Mouse (Mus musculus): ENCODE data around the gene Notch1. TPM values are rescaled to one million over a fixed set of nuclear protein-coding genes. Genes with fewer than 3 reads are reported as not detected.

Gene Notch1
- polyA plus RNA-seq, 1 experiment from 2014 or later = 11.8 TPM

DNA sequence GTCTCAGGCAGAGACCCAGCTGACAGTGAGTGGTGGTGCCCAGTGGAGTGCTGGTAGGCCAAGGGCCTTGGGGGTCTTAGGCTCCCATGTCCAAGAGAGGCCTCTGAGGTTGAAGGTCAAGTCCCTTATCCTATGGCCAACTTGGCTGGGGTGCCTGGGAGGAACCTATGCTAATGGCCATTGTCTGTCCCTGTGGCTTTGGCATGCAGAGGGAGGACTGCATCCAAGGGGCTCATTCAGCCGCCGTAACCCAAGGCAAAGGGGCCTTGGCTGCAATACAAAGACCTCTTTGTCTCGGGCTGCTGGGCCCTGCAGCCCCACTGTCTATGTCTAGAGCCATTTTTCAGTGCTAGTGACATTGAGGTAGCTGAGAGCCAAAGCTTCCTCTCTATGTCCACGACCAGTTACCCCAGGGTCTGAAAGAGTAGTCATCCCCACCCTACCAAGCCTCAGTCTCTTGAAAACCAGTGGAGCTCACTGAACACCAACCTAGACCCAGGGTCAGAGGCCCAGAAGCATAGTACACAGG, 19.1 kb upstream of the Notch1 start:
- TF ChIP-seq CTCF (IDR thresholded peaks at IDR 0.05) (no peak), EP300 (IDR thresholded peaks at IDR 0.05) (no peak)
- no peaks in the 10 kb centered on the region for H3K9me3 ChIP-seq (ENCODE audit: low read length)

DNA sequence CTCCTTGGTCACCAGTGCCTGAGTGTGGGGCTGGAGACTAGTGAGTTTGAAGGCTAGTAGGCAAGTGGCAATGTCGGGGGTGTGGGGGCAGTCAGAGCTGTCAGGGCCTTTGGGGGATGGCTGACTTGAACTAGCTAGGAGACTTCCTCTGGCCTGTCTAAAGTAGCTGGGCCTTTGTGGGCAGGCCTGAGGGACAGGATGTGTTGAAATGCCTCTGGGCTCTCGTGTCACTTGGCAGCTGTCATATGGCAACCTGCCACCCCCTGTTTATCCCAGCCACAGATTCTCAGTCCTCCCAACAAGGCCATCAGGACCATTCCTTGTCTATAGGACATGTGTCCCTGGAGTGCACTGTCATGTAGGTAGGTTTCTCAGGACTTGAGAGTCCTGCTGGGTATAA, 18.2 kb upstream of the Notch1 start:
- no peak overlapping the region for H3K4me3 ChIP-seq (ENCODE audit: low read depth, low read length)
- WGBS = 28% methylated on average over 2 of the region's 2 CpGs
- TF ChIP-seq EP300 (IDR thresholded peaks at IDR 0.05) (no peak), CTCF (IDR thresholded peaks at IDR 0.05) (no peak)
- no peaks in the 10 kb centered on the region for H3K36me3 ChIP-seq (ENCODE audit: insufficient read depth, low read length)
- DNase-seq (ENCODE audit: low spot score) (peak; percentile 89), ATAC-seq (peak; percentile 93)
- peak overlapping the region; percentile 54 for H3K27ac ChIP-seq (ENCODE audit: low read length)
- H3K9ac ChIP-seq (replicated peaks; ENCODE audit: low read depth) = no peak overlapping the region
- no peaks in the 10 kb centered on the region for H3K27me3 ChIP-seq (replicated peaks; ENCODE audit: insufficient read depth, low read length)
- H3K9me3 ChIP-seq (ENCODE audit: low read length) = no peaks in the 10 kb centered on the region
- H3K4me2 ChIP-seq (replicated peaks; ENCODE audit: low read depth, low read length) = no peak overlapping the region
- H3K4me1 ChIP-seq (ENCODE audit: insufficient read depth, low read depth, low read length) = peaks cover 3% of the 10 kb centered on the region; the same call in 1 of the 2 replicates

More for the DNA sequence above, 19.1 kb upstream of the Notch1 start:
- Histone ChIP-seq H3K36me3 (ENCODE audit: insufficient read depth, low read length) (no peaks in the 10 kb centered on the region), H3K9ac (replicated peaks; ENCODE audit: low read depth) (no peak overlapping the region), H3K4me3 (ENCODE audit: low read depth, low read length) (no peak overlapping the region), H3K27ac (ENCODE audit: low read length) (no peak overlapping the region), H3K27me3 (replicated peaks; ENCODE audit: insufficient read depth, low read length) (no peaks in the 10 kb centered on the region), H3K4me1 (ENCODE audit: insufficient read depth, low read depth, low read length) (peaks cover 3% of the 10 kb centered on the region; the same call in 1 of the 2 replicates), H3K4me2 (replicated peaks; ENCODE audit: low read depth, low read length) (no peak overlapping the region)
- WGBS = 43% methylated on average over 4 of the region's 4 CpGs
- no peak for ATAC-seq
- no peak for DNase-seq (ENCODE audit: low spot score)

DNA sequence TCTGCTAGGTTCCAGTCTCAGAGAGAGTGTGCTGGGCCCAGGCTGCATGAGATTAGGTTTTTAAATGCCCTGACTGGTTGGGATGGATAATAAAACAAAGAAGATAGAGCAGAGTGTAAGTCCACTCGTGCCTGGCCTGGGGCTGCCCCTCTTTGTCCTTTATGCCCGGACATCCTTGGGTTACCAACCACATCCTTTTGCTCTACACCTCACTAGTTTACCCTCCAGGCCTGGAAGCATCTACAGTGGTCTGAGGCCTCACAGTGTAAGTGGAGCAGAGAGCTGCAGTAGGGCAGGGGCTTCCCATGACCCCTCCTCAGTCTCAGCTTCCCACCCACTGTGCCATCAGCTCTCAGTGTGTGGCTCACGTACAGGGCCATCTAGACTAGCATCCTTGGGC, 17.7 kb upstream of the Notch1 start:
- no peak overlapping the region for H3K4me2 ChIP-seq (replicated peaks; ENCODE audit: low read depth, low read length)
- H3K27me3 ChIP-seq (replicated peaks; ENCODE audit: insufficient read depth, low read length) = no peaks in the 10 kb centered on the region
- WGBS = 73% methylated on average over 3 of the region's 3 CpGs
- no peaks in the 10 kb centered on the region for H3K9me3 ChIP-seq (ENCODE audit: low read length)
- ATAC-seq (no peak; the same call in 1 of the 2 replicates), DNase-seq (ENCODE audit: low spot score) (no peak)
- TF ChIP-seq EP300 (IDR thresholded peaks at IDR 0.05) (no peak), CTCF (IDR thresholded peaks at IDR 0.05) (no peak)
- peaks cover 3% of the 10 kb centered on the region; the same call in 1 of the 2 replicates for H3K4me1 ChIP-seq (ENCODE audit: insufficient read depth, low read depth, low read length)
- peak overlapping the region; percentile 54 for H3K27ac ChIP-seq (ENCODE audit: low read length)
- H3K9ac ChIP-seq (replicated peaks; ENCODE audit: low read depth) = no peak overlapping the region
- no peaks in the 10 kb centered on the region for H3K36me3 ChIP-seq (ENCODE audit: insufficient read depth, low read length)
- H3K4me3 ChIP-seq (ENCODE audit: low read depth, low read length) = no peak overlapping the region

DNA sequence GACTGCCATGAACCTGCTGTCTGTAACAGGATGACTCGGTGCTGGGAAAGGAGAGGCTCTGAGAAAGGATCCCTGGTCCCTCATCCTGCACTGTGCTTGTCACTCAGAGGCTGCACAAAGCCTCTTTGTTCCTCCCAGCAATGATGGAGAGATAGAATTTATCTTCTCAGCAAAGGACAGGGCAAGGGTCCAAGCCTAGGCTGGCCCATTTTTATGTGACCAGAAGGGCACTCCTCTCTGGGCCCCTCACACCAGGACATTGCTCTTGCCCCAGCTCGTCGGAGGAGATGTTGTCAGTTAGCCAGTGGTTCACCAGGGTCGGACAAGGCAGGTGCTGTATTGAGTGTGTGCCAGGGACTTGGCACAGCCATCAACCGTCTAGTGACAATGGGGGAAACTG, 16.8 kb upstream of the Notch1 start:
- Histone ChIP-seq H3K4me2 (replicated peaks; ENCODE audit: low read depth, low read length) (no peak overlapping the region), H3K27ac (ENCODE audit: low read length) (no peak overlapping the region), H3K9me3 (ENCODE audit: low read length) (no peaks in the 10 kb centered on the region), H3K36me3 (ENCODE audit: insufficient read depth, low read length) (no peaks in the 10 kb centered on the region), H3K4me3 (ENCODE audit: low read depth, low read length) (no peak overlapping the region), H3K4me1 (ENCODE audit: insufficient read depth, low read depth, low read length) (peaks cover 3% of the 10 kb centered on the region; the same call in 1 of the 2 replicates), H3K27me3 (replicated peaks; ENCODE audit: insufficient read depth, low read length) (no peaks in the 10 kb centered on the region), H3K9ac (replicated peaks; ENCODE audit: low read depth) (no peak overlapping the region)
- ATAC-seq (no peak), DNase-seq (ENCODE audit: low spot score) (no peak)
- WGBS = 27% methylated on average over 5 of the region's 5 CpGs
- TF ChIP-seq CTCF (IDR thresholded peaks at IDR 0.05) (no peak), EP300 (IDR thresholded peaks at IDR 0.05) (no peak)

DNA sequence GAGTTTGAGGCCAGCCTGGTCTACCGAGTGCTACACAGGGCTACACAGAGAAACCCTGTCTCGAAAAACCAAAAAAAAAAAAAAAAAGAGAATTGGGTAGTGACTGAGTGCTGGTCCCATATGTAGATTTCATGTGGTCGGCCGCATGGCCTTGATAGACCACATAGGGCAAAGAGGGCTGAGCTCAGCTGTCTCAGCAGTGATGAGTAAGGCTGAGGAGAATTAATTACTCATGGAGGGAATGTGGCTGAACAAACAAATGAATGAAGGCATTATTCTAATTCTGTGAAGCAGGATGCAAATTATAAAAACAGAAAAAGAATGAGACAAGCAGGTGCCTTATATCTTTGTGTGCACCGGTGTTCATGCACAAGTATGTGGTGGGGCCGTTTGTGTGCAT, 15.4 kb upstream of the Notch1 start:
- no peak for DNase-seq (ENCODE audit: low spot score)
- TF ChIP-seq CTCF (IDR thresholded peaks at IDR 0.05) (no peak), EP300 (IDR thresholded peaks at IDR 0.05) (no peak)
- H3K36me3 ChIP-seq (ENCODE audit: insufficient read depth, low read length) = no peaks in the 10 kb centered on the region
- H3K4me1 ChIP-seq (ENCODE audit: insufficient read depth, low read depth, low read length) = peaks cover 7% of the 10 kb centered on the region; the same call in 1 of the 2 replicates
- no peaks in the 10 kb centered on the region for H3K27me3 ChIP-seq (replicated peaks; ENCODE audit: insufficient read depth, low read length)
- WGBS = 87% methylated on average over 6 of the region's 6 CpGs
- ATAC-seq = no peak
- no peak overlapping the region for H3K9ac ChIP-seq (replicated peaks; ENCODE audit: low read depth)
- H3K27ac ChIP-seq (ENCODE audit: low read length) = no peak overlapping the region
- H3K4me3 ChIP-seq (ENCODE audit: low read depth, low read length) = no peak overlapping the region
- H3K9me3 ChIP-seq (ENCODE audit: low read length) = no peaks in the 10 kb centered on the region
- no peak overlapping the region for H3K4me2 ChIP-seq (replicated peaks; ENCODE audit: low read depth, low read length)

DNA sequence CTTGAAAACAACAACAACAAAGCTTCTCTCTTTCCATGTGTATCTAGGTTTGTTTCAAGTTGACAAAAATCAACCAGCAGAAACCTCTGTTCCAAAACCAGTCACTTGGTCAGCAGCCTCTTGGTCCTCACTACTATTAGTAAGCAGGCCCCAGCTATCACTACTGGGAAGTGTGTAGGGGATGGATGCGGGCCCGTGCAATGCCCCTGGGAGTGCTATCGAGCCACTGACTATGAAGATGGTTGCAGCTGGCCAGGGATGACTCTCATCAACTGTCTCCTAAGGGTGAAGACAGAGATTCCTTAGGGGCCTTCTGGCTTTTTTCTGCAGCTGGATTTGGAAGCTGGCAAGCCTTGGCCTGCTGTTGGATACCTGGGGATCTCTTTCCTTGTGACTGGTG, 13.4 kb upstream of the Notch1 start:
- no peaks in the 10 kb centered on the region for H3K9me3 ChIP-seq (ENCODE audit: low read length)
- DNase-seq (ENCODE audit: low spot score) (no peak), ATAC-seq (no peak)
- TF ChIP-seq EP300 (IDR thresholded peaks at IDR 0.05) (no peak), CTCF (IDR thresholded peaks at IDR 0.05) (no peak)
- H3K27ac ChIP-seq (ENCODE audit: low read length) = no peak overlapping the region
- no peaks in the 10 kb centered on the region for H3K27me3 ChIP-seq (replicated peaks; ENCODE audit: insufficient read depth, low read length)
- 67% methylated on average over 3 of the region's 3 CpGs for WGBS
- H3K4me1 ChIP-seq (ENCODE audit: insufficient read depth, low read depth, low read length) = peaks cover 11% of the 10 kb centered on the region; the same call in 1 of the 2 replicates
- no peaks in the 10 kb centered on the region for H3K36me3 ChIP-seq (ENCODE audit: insufficient read depth, low read length)
- H3K4me2 ChIP-seq (replicated peaks; ENCODE audit: low read depth, low read length) = no peak overlapping the region
- no peak overlapping the region for H3K4me3 ChIP-seq (ENCODE audit: low read depth, low read length)
- no peak overlapping the region for H3K9ac ChIP-seq (replicated peaks; ENCODE audit: low read depth)

Data from lung, postnatal 0 days (tissue).